ENCODE assay signal across 12 mouse cellular contexts in the genomic region with DNA sequence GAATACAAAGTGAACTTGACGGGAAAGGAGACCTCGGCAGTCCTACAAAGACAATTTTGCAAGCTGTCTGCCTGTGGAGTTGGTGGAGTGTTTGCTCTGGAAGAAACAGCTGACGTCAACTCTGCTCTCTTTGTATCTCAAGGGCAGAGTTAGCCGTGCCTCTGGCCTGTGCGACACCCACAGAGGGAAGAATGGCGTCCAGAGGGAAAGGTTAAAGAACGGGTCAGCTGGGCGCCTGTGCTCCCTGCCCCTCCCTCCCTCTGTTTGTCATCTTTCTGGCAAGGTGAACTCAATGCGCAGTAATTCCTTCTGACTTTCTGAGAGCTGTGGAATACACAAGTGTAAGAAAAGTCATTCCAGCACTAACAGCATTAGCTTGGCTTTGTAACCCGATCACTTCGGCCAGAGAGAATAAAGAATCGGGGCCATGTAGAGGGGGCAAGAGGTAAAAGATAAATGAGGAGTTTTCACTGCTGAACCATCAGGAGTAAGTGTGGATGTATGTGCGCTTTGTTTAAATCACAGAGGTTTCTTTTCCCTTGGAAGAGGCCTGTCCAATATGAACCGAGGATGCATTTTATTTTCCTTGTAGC.
DNase-seq lines count a peak whose midpoint lies in the region; ATAC-seq lines count a peak whose summit lies in the region.
"Had no signal": no experiment of that assay in that cellular context is flagged by ENCODE, and none has a peak within 500 bp of the region (broad histone marks: within the 10 kb centered on the region; RNA-seq: fewer than 3 reads in every experiment).

No protein-coding gene starts in this region.

- H3K27me3 ChIP-seq in liver, embryonic 11.5 days (replicated peaks; ENCODE audit: control insufficient read depth, insufficient read depth, low read length): no peaks in the 10 kb centered on the region
- no peaks in the 10 kb centered on the region for H3K27me3 ChIP-seq in stomach, embryonic 15.5 days (replicated peaks)
- H3K27me3 ChIP-seq: neural tube, embryonic 13.5 days had no signal

- no peak overlapping the region for H3K27ac ChIP-seq in liver, embryonic 11.5 days (ENCODE audit: low read depth, low read length)
- no peak overlapping the region for H3K27ac ChIP-seq in stomach, embryonic 15.5 days
- H3K27ac ChIP-seq: liver, embryonic 14.5 days; neural tube, embryonic 13.5 days had no signal

- 51% methylated on average over 14 of the region's 14 CpGs for WGBS in liver, embryonic 11.5 days
- 18% methylated on average over 14 of the region's 14 CpGs for WGBS in stomach, embryonic 15.5 days

- DNase-seq in liver: peak; percentile 5
- no peak for DNase-seq in liver, embryonic 11.5 days (ENCODE audit: low spot score)
- DNase-seq in embryo, embryonic 10 days (ENCODE audit: low spot score): peak; percentile 66
- peak; percentile 1 to 14 for DNase-seq in kidney, postnatal 36 days
- DNase-seq in urinary bladder, adult 18-20 months (ENCODE audit: low spot score in 2 of 2): no peak
- DNase-seq in left cerebral cortex, adult 8-10 months (ENCODE audit: low spot score in 2 of 2): no peak
- DNase-seq in thymus, postnatal 0 days (ENCODE audit: low spot score): no peak
- DNase-seq: heart, postnatal 4 days had no signal

- H3K4me1 ChIP-seq in liver, embryonic 11.5 days (replicated peaks; ENCODE audit: control insufficient read depth, insufficient read depth, low read length): no peaks in the 10 kb centered on the region
- H3K4me1 ChIP-seq in stomach, embryonic 15.5 days: no peaks in the 10 kb centered on the region
- H3K4me1 ChIP-seq: neural tube, embryonic 13.5 days had no signal

- no peak overlapping the region for H3K4me3 ChIP-seq in liver, embryonic 11.5 days (ENCODE audit: low read depth, low read length)
- no peak overlapping the region for H3K4me3 ChIP-seq in stomach, embryonic 15.5 days (replicated peaks)
- H3K4me3 ChIP-seq: neural tube, embryonic 13.5 days had no signal

- no peaks in the 10 kb centered on the region for H3K9me3 ChIP-seq in liver, embryonic 11.5 days (ENCODE audit: control insufficient read depth, low read length)
- no peaks in the 10 kb centered on the region for H3K9me3 ChIP-seq in stomach, embryonic 15.5 days
- H3K9me3 ChIP-seq: neural tube, embryonic 13.5 days had no signal

- H3K36me3 ChIP-seq in liver, embryonic 11.5 days (ENCODE audit: control insufficient read depth, insufficient read depth, low read length): no peaks in the 10 kb centered on the region
- no peaks in the 10 kb centered on the region for H3K36me3 ChIP-seq in stomach, embryonic 15.5 days
- H3K36me3 ChIP-seq: neural tube, embryonic 13.5 days had no signal

- ATAC-seq in liver, embryonic 11.5 days (replicated peaks; ENCODE audit: low FRiP score): no peak; the same call in 1 of the 2 replicates
- peak; percentile 66; the same call in 1 of the 2 replicates for ATAC-seq in stomach, embryonic 15.5 days (ENCODE audit: insufficient read depth, low FRiP score, low read depth)
- ATAC-seq: forebrain, embryonic 16.5 days had no signal

- H3K4me2 ChIP-seq in liver, embryonic 11.5 days: no peak overlapping the region
- no peak overlapping the region for H3K4me2 ChIP-seq in stomach, embryonic 15.5 days
- H3K4me2 ChIP-seq: neural tube, embryonic 13.5 days had no signal

- H3K9ac ChIP-seq in liver, embryonic 11.5 days (ENCODE audit: low read depth, low read length): no peak overlapping the region
- H3K9ac ChIP-seq in stomach, embryonic 15.5 days: no peak overlapping the region
- H3K9ac ChIP-seq: liver, embryonic 14.5 days; neural tube, embryonic 13.5 days had no signal

Comparison
In these comparisons a context has a peak if more than half of its experiments do, and no peak if none do; other contexts are left out.
1. DNase-seq: peak in liver (single experiment), embryo, embryonic 10 days (single experiment) and kidney, postnatal 36 days (2 of 2); none in liver, embryonic 11.5 days (single experiment), urinary bladder, adult 18-20 months (0 of 2), left cerebral cortex, adult 8-10 months (0 of 2) and thymus, postnatal 0 days (single experiment).